Mouse (Mus musculus) T-helper 1 cell (primary cell): Measurements from ENCODE around the gene Armc8.

ENCODE experiments used
- in situ Hi-C: fragments of 300-600 bp; cut with MboI, MseI; formaldehyde crosslinking; loops from one replicate; pipeline ENCODE4 v1.15.1; 2025; ENCODE audit warnings: high pct_unique_total_duplicates

Armc8 gene

DNA sequence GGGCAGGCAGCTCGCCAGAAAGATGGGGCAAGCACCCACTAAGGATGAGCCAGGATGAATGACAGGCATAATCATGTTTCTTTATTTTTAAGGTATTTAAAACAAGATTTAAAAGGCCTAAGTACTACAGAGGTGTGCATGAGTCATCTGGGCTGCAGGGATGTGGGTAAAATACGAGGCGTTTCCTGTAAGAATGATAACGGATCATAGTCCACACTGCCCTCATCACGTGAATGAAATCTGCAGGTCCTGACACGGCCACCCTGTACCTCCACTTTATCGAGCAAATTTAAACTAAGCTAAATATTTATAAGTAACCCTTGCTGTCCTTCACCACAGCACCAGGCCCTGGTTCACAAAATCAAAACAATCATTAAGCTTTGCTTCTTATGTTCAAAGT is 62.8 kb downstream of the Armc8 start:
- in situ Hi-C loops: no loop called here

- in situ Hi-C loops: no loop called here
Measured at GRCm38 (mm10) chr9:99499336-99499735, 69.4 kb downstream of the Armc8 start.

GRCm38 (mm10) chr9:99492634-99493200 is 76.0 kb downstream of the Armc8 start:
- in situ Hi-C loops: no loop called here

DNA sequence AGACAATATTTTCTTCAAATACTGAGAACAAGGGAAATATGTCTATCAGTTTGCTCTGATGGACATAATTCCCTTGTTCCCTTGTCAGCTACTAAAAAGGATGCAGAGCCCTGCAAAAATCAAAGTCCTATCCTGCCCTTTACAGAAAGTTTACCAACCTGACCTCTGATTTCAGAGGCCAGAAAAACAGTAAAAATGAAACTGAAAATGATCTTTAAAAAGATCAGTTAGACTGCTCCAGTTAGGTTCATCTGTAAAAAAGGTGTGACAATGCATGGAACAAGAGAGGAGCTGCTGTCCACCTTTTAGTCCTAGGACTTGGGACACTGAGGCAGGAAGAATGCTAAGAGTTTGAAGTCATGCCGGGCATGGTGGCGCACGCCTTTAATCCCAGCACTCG is 77.6 kb downstream of the Armc8 start:
- in situ Hi-C loops: no loop called here

DNA sequence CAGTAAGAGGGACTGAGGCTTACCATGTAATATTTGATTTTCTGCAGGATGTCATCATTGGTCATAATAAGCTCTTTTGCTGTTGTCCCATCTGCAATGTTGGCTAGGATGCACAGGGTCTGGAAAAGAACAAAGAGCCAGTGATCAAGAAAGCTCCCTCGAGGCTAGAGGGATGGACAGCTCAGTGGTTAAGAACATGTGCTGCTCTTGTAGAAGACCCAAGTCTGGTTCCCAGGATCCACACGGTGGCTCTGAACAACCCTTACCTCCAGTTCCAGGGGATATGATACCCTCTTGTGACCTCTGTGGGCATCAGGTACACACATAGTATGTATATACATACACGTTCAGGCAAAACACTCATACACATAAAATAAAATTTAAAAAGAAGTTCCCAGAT is 80.9 kb downstream of the Armc8 start:
- in situ Hi-C loops: no loop called here

- in situ Hi-C loops: no loop called here
Measured at GRCm38 (mm10) chr9:99487126-99487695, 81.5 kb downstream of the Armc8 start.

DNA sequence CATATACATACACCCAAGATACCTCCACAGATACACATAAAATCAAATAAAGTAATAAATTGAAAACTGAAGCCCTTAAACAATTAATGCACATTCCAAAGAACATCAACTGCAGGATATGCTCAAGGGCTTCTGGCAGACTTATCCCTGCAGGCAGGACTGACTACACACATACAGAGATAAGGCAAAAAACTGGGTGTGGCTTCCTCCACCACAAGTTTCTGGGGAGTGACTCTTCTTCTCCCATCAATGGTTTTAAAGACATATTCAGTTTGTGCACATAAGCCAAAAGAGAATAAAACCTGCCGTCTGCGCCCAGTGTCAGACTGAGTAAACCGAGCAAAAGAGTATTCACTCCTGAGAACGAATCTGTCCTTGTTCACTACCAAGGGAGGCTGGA is 83.6 kb downstream of the Armc8 start:
- in situ Hi-C loops: no loop called here

- in situ Hi-C loops: no loop called here
Measured at GRCm38 (mm10) chr9:99484632-99485031, 84.1 kb downstream of the Armc8 start.

DNA sequence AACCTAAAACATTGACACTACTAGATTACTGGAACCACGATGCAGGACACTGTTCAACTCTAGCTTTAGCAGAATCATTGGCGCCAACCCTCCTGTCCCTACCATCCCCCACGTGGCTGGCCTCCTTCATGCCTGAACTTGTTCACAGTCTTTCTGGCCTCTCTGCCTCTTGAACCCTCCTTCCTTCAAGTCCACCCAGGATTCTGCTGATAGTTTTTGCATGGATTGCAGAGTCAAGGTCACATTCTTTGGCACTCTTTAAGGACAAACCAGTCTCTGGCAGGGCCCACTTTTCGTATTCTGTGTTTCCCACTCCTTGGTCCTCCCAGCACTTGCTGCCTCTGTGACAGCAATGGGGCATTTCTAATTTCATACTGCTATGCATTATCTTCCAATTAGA is 85.5 kb downstream of the Armc8 start:
- in situ Hi-C loops: no loop called here

GRCm38 (mm10) chr9:99480764-99481163 is 87.9 kb downstream of the Armc8 start:
- in situ Hi-C loops: no loop called here

GRCm38 (mm10) chr9:99479181-99479711 is 89.5 kb downstream of the Armc8 start:
- in situ Hi-C loops: loop anchor here (10.0 kb wide), 1 partner anchor 966 kb away; no protein-coding TSS in a partner anchor

- in situ Hi-C loops: loop anchor here (10.0 kb wide), 1 partner anchor 973 kb away; no protein-coding TSS in a partner anchor
Measured at GRCm38 (mm10) chr9:99471334-99471733, 97.4 kb downstream of the Armc8 start.

- in situ Hi-C loops: loop anchor here (10.0 kb wide), 1 partner anchor 974 kb away; no protein-coding TSS in a partner anchor
Measured at GRCm38 (mm10) chr9:99470347-99471092, 98.2 kb downstream of the Armc8 start.

- in situ Hi-C loops: loop anchor here (10.0 kb wide), 2 partner anchors 355 to 975 kb away; no protein-coding TSS in a partner anchor
Measured at GRCm38 (mm10) chr9:99469681-99470273, 98.9 kb downstream of the Armc8 start.

GRCm38 (mm10) chr9:99468572-99468971 is 100.1 kb downstream of the Armc8 start:
- in situ Hi-C loops: loop anchor here (10.0 kb wide), 1 partner anchor 356 kb away; no protein-coding TSS in a partner anchor

GRCm38 (mm10) chr9:99464876-99465275 is 103.8 kb downstream of the Armc8 start:
- in situ Hi-C loops: loop anchor here (10.0 kb wide), 1 partner anchor 360 kb away; no protein-coding TSS in a partner anchor

DNA sequence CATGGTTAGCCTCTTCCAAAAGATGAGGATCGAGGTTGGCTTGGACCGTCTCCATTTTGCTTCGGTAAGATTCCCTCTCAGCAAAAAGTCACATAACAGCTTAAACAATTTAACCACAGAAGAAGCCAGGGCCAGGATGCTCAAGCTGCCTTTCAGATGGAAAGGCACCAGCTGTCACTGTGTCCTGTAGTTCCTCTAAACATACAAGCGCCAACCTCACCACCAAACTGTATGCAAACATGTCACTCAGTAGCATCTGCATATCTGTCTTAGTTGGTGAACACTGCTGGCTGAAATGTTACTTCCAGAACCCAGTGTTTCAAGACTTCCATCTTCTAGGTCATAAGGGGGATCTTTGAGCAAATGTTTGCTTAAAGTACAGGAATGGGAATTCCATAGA is 109.0 kb downstream of the Armc8 start:
- in situ Hi-C loops: loop anchor here (5.0 to 10.0 kb wide), 3 partner anchors 208 to 395 kb away; no protein-coding TSS in a partner anchor

GRCm38 (mm10) chr9:99458529-99459208 is 110.0 kb downstream of the Armc8 start:
- in situ Hi-C loops: loop anchor here (5.0 to 10.0 kb wide), 2 partner anchors 209 to 394 kb away; no protein-coding TSS in a partner anchor

DNA sequence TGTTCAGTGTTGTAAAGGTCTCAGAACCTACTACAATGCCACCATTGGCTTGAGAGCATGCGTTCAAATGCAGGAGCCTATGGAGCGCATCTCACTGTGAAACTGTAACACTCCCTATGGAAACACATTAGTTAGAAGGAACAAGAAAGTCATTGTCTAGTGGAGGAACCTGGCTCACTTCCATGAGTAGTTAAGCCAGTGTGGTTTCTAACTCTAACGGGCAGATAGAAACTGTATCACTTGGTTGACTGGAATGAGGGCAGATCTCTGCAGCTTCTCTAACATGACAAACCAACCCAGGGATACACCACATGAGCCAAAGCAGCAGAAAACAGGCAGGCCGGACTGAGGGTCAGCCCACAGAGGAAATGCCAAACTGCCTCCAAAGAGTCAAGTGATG is 114.5 kb downstream of the Armc8 start:
- in situ Hi-C loops: loop anchor here (10.0 kb wide), 1 partner anchor 389 kb away; no protein-coding TSS in a partner anchor

- in situ Hi-C loops: loop anchor here (10.0 kb wide), 1 partner anchor 386 kb away; no protein-coding TSS in a partner anchor
Measured at GRCm38 (mm10) chr9:99451161-99451560, 117.5 kb downstream of the Armc8 start, which contains the start of gene Nme9. Nme9 (plus strand) TSS chr9:99451475.
